Mouse (Mus musculus): ENCODE results near the gene Zmiz1.

Gene Zmiz1

DNA sequence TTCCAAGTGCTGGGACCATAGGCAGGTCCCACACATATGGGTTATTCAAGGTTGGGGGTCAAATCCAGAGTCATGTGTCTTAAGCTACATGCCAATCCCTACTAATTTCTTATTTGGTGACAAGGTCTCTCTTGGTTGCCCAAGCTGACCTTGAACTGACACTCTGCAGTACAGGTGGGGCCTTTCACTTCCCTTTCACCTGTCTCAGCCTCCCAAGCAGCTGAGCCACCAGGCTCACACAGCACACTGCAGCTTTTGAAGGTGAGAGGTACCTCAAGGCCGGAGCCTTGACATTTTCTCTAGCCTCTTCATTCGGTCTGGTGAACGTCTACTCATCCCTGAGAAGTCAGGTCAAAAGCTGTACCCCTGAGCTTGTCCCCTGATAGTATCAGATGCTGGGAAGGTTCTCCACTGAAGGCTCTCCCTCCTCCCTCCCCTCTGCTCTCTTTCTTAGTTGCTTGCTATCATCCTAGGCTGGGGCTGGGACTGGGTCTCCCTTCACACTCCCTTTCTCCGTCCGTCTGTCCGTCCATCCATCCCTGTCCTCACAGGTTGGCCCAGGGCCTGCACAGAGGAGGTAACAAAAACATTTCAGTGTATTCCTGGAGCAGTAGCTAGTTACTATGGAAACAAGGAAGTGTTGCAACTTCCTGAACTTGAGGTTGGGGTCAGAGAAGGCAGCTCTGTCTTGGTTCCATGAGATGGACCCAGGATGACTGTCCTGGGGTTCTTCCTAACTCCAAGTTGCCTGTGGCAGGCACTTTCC, 13.3 kb downstream of the Zmiz1 start:
- no peak for DNase-seq (ENCODE audit: low read depth, low spot score)

DNA sequence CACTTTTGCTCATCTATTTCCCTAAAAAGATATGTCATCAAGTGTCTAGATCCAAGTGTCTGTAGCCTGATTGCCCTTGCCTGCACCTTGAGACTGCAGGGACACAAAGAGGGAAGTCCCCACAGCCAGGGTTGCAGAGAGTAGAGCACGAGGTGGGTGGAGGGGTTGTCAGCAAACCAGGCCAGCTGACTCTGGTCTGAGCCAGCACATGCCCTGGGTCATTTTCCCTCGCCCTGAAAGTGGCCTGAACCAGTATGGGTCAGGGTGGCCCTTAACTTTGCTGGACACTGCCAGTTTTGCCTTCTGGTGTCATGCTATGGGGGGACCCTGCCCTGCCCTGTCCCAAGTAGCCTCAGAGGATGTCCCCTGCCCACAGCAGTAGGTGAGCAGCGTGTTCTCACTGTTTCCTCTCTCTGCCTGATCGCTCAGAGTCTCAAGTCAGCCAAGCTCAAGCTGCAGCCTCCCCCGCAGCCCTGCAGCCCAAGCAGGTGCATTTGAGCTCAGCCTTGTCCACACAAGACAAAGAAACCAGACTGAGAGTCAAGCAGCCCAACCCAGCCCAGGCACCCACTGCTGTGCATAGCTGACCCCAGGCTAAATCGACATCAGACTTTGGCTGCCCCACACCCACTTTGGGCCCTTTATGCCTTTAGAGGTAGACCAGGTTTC, 14.1 kb downstream of the Zmiz1 start:
- peak; percentile 74 for DNase-seq (ENCODE audit: low read depth, low spot score)

DNA sequence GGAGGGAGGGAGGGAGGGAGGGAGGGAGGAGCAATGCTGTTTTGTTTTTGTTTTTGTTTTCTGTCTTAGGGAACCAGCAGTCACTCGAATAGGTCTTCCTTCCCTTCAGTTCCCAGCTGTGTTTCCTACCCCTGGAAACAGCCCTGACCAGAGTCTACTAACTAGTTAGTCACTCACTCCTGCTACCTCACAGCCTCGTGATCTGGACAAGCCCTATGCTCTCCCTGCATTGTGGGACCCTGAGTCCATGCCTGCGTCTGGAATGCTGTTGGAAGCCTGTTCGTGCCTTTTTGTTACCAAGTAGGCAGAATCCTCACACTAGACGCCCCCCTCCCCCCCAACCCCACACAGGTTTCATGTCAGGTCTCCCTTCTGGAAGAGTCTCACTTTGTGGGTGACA, 15.0 kb downstream of the Zmiz1 start:
- no peak for DNase-seq (ENCODE audit: low read depth, low spot score)

DNA sequence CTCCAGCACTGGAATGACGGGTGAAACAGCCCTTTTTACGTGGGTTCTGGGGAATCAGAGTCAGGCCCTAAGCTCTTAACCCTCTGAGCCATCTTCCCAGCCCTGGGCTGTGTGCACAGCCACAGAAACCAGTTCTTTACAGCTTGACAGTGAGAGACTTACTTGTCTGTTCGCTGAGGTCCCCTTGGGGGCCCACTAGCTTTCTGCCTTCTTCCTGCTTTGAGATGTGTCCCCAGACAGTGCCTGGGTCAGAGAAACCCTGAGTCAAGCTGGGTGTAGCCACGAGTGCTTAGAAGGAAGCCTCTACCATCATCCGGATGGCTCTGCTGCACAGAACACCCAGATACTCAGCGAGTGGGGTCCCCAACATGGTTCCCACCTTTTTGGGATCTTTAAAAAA, 15.7 kb downstream of the Zmiz1 start:
- DNase-seq (ENCODE audit: low read depth, low spot score) = peak; percentile 52

DNA sequence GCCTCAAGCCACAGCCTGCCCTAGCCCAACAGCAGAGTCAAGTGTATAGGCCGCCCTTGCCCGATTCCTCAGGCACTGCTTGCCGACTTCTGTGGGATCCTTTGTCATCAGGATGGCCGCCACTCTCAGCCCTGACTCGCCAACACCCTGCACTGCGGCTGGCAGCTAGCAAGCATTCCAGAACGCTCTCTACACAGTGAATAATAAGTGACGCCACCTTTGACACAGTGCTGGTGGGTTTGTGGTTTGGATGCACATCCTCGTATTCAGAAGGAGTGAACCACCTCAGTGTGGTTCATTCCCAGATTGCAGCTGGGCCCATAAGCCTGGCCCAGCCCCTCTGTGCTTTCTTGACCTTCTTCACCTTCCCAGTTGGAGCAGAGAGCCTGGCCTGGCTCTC, 17.1 kb downstream of the Zmiz1 start:
- peak; percentile 36 for DNase-seq (ENCODE audit: low read depth, low spot score)

DNA sequence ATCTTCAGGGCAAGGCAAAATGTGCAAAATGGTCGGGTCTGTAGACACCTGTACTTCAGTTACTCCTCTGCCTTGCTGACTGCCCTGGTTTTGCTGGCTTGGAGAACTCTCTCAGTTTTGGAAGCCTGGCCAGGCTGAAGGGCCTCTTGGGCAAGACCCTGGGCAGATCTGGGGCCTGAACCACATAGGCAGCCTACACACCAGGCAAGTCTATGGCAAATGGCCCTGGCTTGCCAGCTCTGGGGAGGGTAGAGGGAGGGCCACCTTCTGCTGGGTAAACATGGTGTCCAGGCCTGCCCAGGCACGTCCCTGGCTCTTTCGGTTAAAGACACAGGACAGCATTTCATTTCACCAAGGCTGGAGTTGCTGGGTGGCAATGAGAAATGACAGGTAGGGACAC, 17.5 kb downstream of the Zmiz1 start:
- no peak for DNase-seq (ENCODE audit: low read depth, low spot score)

DNA sequence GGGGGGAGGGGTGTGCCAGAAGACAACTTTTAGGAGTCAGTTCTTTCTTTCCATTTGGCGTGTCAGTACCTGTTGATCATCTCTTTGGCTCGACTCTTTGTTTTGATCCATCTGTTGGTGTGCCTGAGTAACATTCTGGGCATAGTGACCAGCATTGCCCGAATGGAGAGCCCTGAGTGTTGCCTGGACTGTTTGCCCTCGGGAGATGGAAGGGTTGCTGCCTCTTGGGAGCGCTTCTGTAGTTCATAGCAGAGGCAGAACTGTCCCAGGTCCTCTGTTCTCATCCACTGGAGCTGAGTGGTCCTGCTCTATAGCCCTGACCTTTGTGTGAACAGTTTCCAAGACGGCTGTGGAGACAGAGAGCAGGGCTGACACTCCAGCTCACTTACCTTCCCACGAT, 18.3 kb downstream of the Zmiz1 start:
- DNase-seq (ENCODE audit: low read depth, low spot score) = no peak

DNA sequence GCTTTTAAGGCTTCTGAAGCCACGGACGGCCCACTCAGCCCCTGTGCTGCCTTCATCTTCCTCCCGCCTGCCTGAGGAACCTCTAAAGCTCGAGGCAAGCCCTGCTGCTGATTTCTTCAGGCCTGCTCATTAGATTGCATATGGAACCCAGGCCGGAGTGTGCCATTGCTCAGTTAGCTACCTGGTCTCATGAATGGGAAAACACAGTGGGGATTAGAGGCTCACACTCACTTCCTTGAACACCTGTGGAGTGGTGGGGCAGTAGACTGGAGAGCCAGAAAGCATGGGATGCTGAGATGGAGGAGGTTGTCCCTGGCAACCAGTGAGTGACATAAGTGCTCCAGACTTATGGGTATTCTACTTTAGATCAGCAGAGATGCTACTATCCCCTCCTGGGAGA, 19.3 kb downstream of the Zmiz1 start:
- no peak for DNase-seq (ENCODE audit: low read depth, low spot score)

DNA sequence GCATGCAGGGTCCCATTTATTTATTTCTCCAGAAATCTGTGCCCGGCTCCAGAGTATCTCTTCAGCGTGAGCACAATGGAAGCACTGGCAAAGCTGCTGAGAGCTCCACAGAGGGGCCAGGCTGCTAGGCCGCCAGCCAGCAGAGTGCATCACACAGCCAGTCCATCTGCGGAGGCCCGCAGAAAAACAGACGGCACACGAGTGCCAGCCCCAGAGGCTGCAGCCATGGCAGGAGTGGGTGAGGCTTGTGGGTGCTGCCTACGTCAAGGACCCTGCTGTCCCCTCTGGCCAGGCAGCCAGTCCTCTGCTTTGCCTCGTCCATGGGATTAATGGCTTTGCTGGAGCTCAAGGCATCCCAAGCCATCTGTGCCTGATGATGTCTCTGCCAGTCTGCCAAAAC, 19.8 kb downstream of the Zmiz1 start:
- DNase-seq (ENCODE audit: low read depth, low spot score) = no peak

DNA sequence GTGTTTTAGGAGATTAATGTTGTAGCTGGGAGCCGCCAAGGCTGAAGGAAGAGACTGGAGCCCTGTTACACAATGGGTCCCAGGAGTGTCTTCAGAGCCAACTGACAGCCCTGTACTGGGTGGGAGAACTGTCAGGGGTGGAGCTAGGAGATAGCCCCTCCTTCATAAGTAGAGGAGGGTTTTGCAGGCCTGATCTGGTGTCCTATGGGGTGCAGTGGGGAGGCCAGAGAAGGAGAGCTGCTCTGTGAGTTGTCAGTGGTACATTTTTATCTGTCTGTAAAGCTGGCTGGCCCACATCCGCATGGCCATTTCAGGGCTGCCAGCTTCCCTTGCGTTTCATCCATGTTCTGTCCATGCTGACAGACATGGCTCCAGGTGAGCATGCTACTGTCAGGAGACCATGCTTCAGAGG, 20.9 kb downstream of the Zmiz1 start:
- DNase-seq (ENCODE audit: low read depth, low spot score) = peak; percentile 33

DNA sequence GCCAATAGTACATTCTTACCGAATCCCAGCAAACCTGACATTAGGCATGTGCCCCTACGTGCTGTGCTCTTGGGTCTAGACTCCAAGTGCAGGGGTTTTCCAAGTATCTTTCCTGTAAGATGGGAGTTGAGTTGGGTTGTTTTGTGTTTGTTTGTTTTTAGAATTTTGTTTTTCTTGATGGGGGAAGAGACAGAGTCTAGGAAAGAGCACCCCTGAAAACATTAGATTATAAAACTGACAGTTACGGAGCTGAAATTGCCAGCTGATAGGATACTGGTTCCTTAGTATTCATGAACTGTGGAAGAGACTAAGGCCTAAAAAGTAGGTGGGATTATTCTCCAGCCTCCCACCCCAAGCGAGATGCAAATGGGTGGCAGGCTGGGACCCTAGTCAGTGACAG, 21.5 kb downstream of the Zmiz1 start:
- DNase-seq (ENCODE audit: low read depth, low spot score) = no peak

DNA sequence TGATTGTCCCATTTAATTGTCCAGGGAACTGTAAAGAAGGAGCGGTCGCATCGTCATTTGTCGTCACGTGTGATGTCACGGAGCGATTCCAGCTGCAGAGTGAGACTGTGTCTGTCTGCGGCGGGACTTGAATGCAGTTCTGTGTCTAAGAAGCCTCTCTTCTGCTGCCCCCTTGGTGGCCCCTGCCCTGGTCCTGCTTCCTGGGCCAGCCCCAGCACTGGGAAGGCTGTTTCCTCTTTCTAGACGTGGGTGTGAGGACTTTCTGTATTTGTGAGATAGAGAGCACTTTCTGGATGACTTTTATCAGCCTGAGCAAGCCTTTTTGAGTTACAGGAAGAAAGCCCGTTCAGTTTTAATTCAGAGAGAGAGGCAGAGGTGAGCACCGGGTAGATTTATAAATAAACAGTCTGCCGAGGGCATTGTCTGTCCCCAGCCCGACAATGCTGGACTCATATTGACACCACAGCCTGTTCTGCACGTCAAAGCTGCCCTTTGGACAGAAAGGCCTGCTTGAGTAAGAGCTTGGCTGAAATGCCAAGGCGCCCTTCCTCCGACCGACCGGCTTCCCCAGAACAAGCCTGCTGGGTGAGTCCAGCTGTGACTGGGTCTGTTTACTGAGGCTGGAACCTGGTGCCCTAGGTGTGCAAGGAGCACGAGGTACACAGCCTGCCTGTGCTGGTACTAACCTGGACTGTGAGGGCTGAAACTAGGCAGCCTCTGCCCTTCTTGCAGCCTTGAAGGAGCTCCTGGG, 22.1 kb downstream of the Zmiz1 start:
- DNase-seq (ENCODE audit: low read depth, low spot score) = peak; percentile 83

DNA sequence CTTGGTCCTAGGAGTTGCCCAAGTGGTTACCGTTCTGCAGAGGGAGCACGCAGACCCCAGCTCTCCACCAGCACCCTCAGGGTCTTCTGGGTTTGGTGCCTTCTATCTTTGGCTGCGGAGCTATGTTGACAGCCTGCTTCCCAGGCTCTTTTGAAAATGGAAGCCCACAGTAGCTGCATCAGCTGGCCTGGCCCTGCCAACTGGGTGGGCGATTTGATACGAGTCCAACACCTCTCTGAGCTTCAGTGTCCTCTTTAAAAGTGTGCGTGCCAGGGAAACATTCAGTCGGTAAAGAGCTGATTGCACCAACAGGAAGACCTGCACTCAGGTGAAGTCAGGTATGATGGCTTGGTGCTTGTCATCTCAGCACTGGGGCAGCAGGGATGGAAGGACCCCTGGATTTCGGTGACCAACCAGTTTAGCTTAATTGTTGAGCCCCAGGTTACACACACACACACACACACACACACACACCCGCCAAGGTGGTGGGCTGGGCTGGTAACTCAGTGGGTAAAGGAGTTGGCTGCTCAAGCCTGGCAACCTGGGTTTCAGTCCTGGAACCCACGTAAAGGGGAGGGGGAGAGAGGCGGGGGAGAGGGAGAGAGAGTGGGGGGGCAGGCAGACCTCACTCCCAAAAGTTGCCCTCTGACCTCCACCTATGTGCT, 22.8 kb downstream of the Zmiz1 start:
- DNase-seq (ENCODE audit: low read depth, low spot score) = no peak

DNA sequence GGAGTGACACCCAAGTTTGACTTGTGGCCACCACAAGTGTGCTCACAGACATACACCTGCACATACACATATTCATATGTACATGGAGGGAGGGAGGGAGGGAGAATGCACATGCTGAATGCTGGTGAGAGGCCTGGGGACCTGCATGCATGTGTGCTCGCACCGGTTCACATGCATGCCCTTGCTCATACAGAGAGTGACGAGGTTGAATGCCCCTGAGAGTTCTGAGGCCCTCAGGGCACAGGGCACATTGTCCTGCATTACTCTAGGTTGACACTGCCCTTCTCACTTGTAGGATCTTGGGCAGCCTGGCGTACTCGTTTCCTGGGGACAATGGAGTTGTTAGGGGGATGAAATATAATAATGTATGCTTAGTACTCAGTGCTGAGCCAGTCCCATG, 23.4 kb downstream of the Zmiz1 start:
- DNase-seq (ENCODE audit: low read depth, low spot score) = no peak

DNA sequence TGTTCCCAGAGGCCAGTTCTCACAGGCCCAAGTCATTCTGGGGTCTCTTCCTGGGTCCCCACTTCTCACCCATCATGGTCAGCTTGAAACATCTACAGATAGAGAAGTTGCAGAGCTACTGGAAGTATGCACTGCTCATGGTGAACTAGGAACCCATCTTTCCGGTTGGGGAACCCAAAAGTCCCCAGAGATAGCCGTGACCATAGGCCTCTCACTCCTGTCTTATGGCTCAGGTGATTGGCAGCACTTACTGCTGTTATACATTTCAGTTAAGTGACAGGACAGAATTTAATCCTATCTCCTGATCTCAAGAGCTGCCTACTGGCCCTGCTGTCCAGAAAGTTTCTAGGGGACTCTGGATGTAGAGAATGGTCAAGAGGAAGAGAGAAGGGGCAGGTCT, 24.3 kb downstream of the Zmiz1 start:
- DNase-seq (ENCODE audit: low read depth, low spot score) = no peak

DNA sequence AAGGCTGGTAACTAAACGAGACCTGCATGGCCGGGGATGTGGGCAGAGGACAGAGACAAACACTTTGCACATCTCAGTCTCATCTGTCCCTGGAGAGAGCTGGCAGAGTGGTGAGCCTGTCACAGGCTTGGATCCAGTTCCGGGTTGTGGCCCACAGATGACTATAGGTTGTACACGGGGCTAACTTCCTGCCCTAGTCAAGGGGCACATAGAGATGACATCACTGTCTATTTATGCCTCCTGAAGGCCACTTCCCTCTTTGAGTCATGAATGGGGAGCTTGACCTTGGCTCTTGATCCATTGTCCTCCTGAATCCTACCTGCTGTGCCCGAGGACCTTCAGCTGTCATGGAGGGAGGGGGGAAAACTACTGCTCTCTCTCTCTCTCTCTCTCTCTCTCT, 25.1 kb downstream of the Zmiz1 start:
- peak; percentile 59 for DNase-seq (ENCODE audit: low read depth, low spot score)

DNA sequence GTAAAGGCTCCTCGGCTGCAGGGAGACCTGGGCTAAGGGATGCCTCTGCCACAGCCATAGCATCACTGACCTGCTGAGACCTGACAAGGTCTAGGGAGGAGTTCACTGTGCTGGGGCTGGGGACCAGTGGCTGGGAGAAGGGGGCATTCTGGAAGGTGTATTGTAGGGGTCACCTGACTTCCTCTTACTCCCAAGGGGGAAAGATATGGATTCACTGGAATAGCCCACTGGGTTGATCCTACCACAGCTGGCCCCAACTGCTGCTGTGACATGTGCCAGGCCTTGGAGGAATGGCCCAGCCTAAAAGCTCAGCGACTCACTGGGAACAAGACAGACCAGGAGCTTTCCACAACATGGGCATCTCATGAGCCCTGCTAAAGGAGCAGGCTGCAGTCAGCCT, 27.2 kb downstream of the Zmiz1 start:
- DNase-seq (ENCODE audit: low read depth, low spot score) = no peak

DNA sequence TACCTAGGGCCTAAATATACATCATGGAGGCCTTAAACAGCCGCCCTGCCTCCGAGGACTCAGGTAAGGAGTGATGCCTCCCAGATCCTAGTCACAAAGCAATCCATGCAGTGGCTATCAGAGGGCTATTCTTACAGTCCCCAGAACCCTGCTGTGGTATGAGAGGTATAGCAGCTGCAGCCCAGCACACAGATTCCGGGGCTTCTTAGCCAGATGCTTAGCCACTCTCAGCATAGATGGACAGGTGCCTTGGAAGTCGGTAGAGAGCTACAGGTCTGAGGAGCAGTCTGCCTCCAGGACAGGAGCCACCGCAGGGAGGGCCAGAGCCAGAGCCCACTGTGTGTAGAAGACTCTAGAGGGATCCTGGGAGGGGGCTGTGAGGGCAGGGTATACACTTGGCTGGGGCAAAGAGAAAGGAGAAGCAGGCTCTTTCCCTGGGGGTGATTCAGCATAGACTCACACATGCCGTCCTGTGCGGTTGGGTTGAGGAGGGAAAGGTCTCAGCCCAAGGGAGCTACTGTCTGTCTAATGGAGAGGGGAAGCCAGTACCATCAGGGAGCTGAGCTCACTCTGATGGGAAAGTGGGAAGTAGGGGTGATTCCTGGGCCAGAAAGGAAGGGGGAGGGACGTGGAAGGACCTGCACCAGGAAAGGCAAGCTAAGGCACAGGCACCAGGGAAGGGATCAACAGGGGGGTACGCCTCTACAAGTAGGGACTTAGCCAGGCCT, 27.9 kb downstream of the Zmiz1 start:
- no peak for DNase-seq (ENCODE audit: low read depth, low spot score)

DNA sequence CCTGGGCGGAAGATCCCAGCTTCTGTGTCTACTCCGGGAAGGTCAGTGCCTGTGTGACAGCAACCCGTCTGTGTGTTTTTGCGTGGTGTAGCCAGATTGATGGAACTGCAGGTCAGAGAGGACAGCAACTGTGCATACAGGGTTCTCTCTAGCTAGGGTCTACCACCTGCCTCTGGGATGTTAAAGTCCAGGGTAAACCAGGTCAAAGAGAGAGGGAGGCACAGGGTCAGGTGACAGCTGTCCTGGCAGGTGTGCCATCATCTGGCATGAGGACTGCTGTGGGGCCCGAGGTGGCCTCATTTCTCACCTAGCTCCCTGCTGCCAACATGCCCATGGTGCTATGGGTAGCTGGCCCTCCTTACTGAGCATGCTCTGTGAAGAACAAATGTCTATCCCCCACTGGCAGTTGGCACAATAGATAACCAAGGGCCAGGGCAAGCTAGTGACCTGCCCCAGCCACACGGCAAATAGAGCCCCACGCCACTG, 28.5 kb downstream of the Zmiz1 start:
- no peak for DNase-seq (ENCODE audit: low read depth, low spot score)

DNA sequence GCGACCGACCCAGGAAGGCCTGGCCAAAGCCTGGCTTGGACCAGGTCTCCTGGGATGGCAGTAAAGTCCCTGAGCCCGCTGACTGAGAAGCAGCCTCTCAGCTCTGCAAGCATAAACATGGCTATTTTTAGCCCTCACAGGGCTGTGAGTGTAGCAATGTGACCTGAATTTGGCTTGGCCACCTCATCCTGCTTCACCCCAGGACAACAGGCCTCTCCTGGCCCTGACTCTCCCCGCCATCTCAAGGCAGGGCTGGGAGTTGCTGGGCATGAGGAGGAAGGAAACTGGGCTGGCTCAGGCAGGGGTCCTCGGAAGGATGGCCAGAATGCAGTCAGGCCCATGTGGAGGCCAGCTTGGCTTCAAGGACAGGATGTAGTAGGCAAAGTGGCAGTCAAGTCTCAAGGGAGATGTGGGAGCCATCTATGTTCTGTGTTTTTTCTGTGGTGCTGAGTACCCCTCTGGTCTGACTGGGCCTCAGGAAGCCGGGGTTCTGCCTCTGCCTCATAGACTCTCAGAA, 29.2 kb downstream of the Zmiz1 start:
- no peak for DNase-seq (ENCODE audit: low read depth, low spot score)

Measured in CD4-positive, CD25-positive, alpha-beta regulatory T cell, adult 2 months (primary cell).